Mouse (Mus musculus) olfactory bulb, adult 2 months (tissue): ENCODE data around the gene Kpna6.

Experiments
- CTCF ChIP-seq: fragments of 200-500 bp; IDR thresholded peaks from 2 replicates; pipeline ENCODE4 v1.5.1; 2012; ENCODE audit warnings: low read depth, mild to moderate bottlenecking, low read length, moderate library complexity; ENCODE audit not compliant: insufficient read depth
- POLR2A ChIP-seq: fragments of 200-500 bp; IDR thresholded peaks from 2 replicates; pipeline ENCODE4 v1.6.1; 2012; ENCODE audit warnings: mild to moderate bottlenecking, low read depth, low read length, moderate library complexity; ENCODE audit not compliant: insufficient read depth

DNA sequence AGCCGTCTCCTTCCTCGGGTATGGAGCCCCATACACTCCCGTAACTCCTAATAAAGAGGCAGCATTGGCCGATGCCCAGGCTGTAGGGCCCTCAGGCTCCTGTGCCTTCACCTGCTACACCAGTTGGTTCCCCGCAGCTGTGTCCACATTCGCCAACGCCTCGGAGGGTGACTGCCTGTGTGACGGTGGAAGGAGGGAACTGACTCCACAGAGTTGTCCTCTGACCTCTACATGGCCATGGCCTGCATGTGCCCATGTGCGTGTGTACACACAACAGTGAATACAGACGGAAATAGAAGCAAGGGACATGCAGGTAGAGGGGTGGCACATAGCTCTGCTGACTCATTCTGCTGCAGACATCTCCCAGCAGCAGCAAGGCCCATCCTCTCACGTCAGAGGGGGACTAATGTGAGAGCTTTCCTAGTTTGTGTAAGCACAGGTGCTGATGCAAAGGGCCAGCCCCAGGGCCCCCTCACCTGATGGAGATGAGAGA lies 63.4 kb downstream of the Kpna6 start:
- no peak for TF ChIP-seq CTCF
- TF ChIP-seq POLR2A = no peak
